Mouse (Mus musculus): ENCODE measurements around the gene Pald1. TPM values are rescaled to one million over a fixed set of nuclear protein-coding genes. Genes with fewer than 3 reads are reported as not detected.
A peak's percentile ranks its signal among the peaks of the same experiment; 100 is the strongest.

The Pald1 gene
- polyA plus RNA-seq, 1 experiment from 2014 or later: 47.5 TPM

- Histone ChIP-seq H3K4me2 (no peak overlapping the region), H3K36me3 (ENCODE audit: insufficient read depth) (peaks cover 8% of the 10 kb centered on the region; the same call in 1 of the 2 replicates), H3K4me1 (ENCODE audit: insufficient read depth) (peaks cover 24% of the 10 kb centered on the region), H3K4me3 (ENCODE audit: low read depth, low read length) (no peak overlapping the region), H3K9me3 (ENCODE audit: low read depth, low read length) (no peaks in the 10 kb centered on the region), H3K9ac (no peak overlapping the region), H3K27me3 (ENCODE audit: insufficient read depth, low read length) (no peaks in the 10 kb centered on the region), H3K27ac (ENCODE audit: low read depth) (peak overlapping the region; percentile 42; the same call in 1 of the 2 replicates)
- TF ChIP-seq CTCF (IDR thresholded peaks at IDR 0.05; ENCODE audit: low read depth): no peak; the same call in 1 of the 2 replicates
- peak; percentile 48 for DNase-seq
- 56% methylated on average over 4 of the region's 4 CpGs for WGBS
- no peak for ATAC-seq (ENCODE audit: insufficient read depth)
These were observed 10.8 kb downstream of the Pald1 start for GRCm38 (mm10) chr10:61372585-61372923.

GRCm38 (mm10) chr10:61371884-61372584, 11.3 kb downstream of the Pald1 start:
- Histone ChIP-seq H3K27me3 (ENCODE audit: insufficient read depth, low read length) (no peaks in the 10 kb centered on the region), H3K4me1 (ENCODE audit: insufficient read depth) (peaks cover 24% of the 10 kb centered on the region), H3K4me2 (no peak overlapping the region), H3K9ac (no peak overlapping the region), H3K4me3 (ENCODE audit: low read depth, low read length) (no peak overlapping the region), H3K36me3 (ENCODE audit: insufficient read depth) (peaks cover 5% of the 10 kb centered on the region; the same call in 1 of the 2 replicates), H3K27ac (ENCODE audit: low read depth) (no peak overlapping the region), H3K9me3 (ENCODE audit: low read depth, low read length) (no peaks in the 10 kb centered on the region)
- ATAC-seq (ENCODE audit: insufficient read depth) (no peak), DNase-seq (no peak)
- TF ChIP-seq CTCF (IDR thresholded peaks at IDR 0.05; ENCODE audit: low read depth): no peak
- 80% methylated on average over 9 of the region's 9 CpGs for WGBS

- TF ChIP-seq CTCF (IDR thresholded peaks at IDR 0.05; ENCODE audit: low read depth): no peak
- Histone ChIP-seq H3K4me3 (ENCODE audit: low read depth, low read length) (no peak overlapping the region), H3K9me3 (ENCODE audit: low read depth, low read length) (no peaks in the 10 kb centered on the region), H3K4me1 (ENCODE audit: insufficient read depth) (peaks cover 23% of the 10 kb centered on the region), H3K9ac (no peak overlapping the region), H3K36me3 (ENCODE audit: insufficient read depth) (peaks cover 5% of the 10 kb centered on the region; the same call in 1 of the 2 replicates), H3K4me2 (no peak overlapping the region), H3K27ac (ENCODE audit: low read depth) (peak overlapping the region; percentile 73), H3K27me3 (ENCODE audit: insufficient read depth, low read length) (no peaks in the 10 kb centered on the region)
- ATAC-seq (ENCODE audit: insufficient read depth) (peak; percentile 20; the same call in 1 of the 2 replicates), DNase-seq (peak; percentile 56)
- WGBS: 52% methylated on average over 18 of the region's 18 CpGs
These were observed 12.9 kb downstream of the Pald1 start for GRCm38 (mm10) chr10:61370273-61370979.

- no peaks in the 10 kb centered on the region for H3K27me3 ChIP-seq (ENCODE audit: insufficient read depth, low read length)
- H3K4me2 ChIP-seq: no peak overlapping the region
- no peak for ATAC-seq (ENCODE audit: insufficient read depth)
- peak overlapping the region; percentile 65; the same call in 1 of the 2 replicates for H3K27ac ChIP-seq (ENCODE audit: low read depth)
- peaks cover 6% of the 10 kb centered on the region; the same call in 1 of the 2 replicates for H3K36me3 ChIP-seq (ENCODE audit: insufficient read depth)
- no peak overlapping the region for H3K4me3 ChIP-seq (ENCODE audit: low read depth, low read length)
- H3K9ac ChIP-seq: no peak overlapping the region
- H3K4me1 ChIP-seq (ENCODE audit: insufficient read depth): peaks cover 16% of the 10 kb centered on the region; the same call in 1 of the 2 replicates
- H3K9me3 ChIP-seq (ENCODE audit: low read depth, low read length): no peaks in the 10 kb centered on the region
- 51% methylated on average over 5 of the region's 5 CpGs for WGBS
- peak; percentile 34 for DNase-seq
- no peak for TF ChIP-seq CTCF (IDR thresholded peaks at IDR 0.05; ENCODE audit: low read depth)
These were observed 13.6 kb downstream of the Pald1 start for GRCm38 (mm10) chr10:61369755-61370154.

- no peak overlapping the region for H3K4me3 ChIP-seq (ENCODE audit: low read depth, low read length)
- no peaks in the 10 kb centered on the region; the same call in 1 of the 2 replicates for H3K4me1 ChIP-seq (ENCODE audit: insufficient read depth)
- ATAC-seq (ENCODE audit: insufficient read depth): peak; percentile 63
- 50% methylated on average over 1 of the region's 1 CpGs for WGBS
- no peak for TF ChIP-seq CTCF (IDR thresholded peaks at IDR 0.05; ENCODE audit: low read depth)
- no peaks in the 10 kb centered on the region for H3K27me3 ChIP-seq (ENCODE audit: insufficient read depth, low read length)
- no peak overlapping the region for H3K27ac ChIP-seq (ENCODE audit: low read depth)
- peaks cover 6% of the 10 kb centered on the region; the same call in 1 of the 2 replicates for H3K36me3 ChIP-seq (ENCODE audit: insufficient read depth)
- peak; percentile 80 for DNase-seq
- no peak overlapping the region for H3K4me2 ChIP-seq
- H3K9me3 ChIP-seq (ENCODE audit: low read depth, low read length): no peaks in the 10 kb centered on the region
- H3K9ac ChIP-seq: no peak overlapping the region
These were observed 17.4 kb downstream of the Pald1 start for GRCm38 (mm10) chr10:61365902-61366301.

- WGBS: 91% methylated on average over 6 of the region's 6 CpGs
- ATAC-seq (ENCODE audit: insufficient read depth): no peak
These were observed 18.9 kb downstream of the Pald1 start for GRCm38 (mm10) chr10:61364431-61364830.

GRCm38 (mm10) chr10:61362992-61363391, 20.3 kb downstream of the Pald1 start:
- Histone ChIP-seq H3K4me2 (no peak overlapping the region), H3K27me3 (ENCODE audit: insufficient read depth, low read length) (no peaks in the 10 kb centered on the region), H3K4me1 (ENCODE audit: insufficient read depth) (no peaks in the 10 kb centered on the region), H3K27ac (ENCODE audit: low read depth) (no peak overlapping the region; the same call in 1 of the 2 replicates), H3K36me3 (ENCODE audit: insufficient read depth) (peaks cover 9% of the 10 kb centered on the region; the same call in 1 of the 2 replicates), H3K9me3 (ENCODE audit: low read depth, low read length) (no peaks in the 10 kb centered on the region), H3K4me3 (ENCODE audit: low read depth, low read length) (no peak overlapping the region), H3K9ac (no peak overlapping the region)
- 78% methylated on average over 8 of the region's 8 CpGs for WGBS
- DNase-seq (no peak), ATAC-seq (ENCODE audit: insufficient read depth) (no peak)
- TF ChIP-seq CTCF (IDR thresholded peaks at IDR 0.05; ENCODE audit: low read depth): no peak

More at GRCm38 (mm10) chr10:61364431-61364830, 18.9 kb downstream of the Pald1 start:
- no peak for DNase-seq
- Histone ChIP-seq H3K9me3 (ENCODE audit: low read depth, low read length) (no peaks in the 10 kb centered on the region), H3K36me3 (ENCODE audit: insufficient read depth) (peaks cover 9% of the 10 kb centered on the region; the same call in 1 of the 2 replicates), H3K27ac (ENCODE audit: low read depth) (no peak overlapping the region), H3K4me1 (ENCODE audit: insufficient read depth) (no peaks in the 10 kb centered on the region), H3K4me2 (no peak overlapping the region), H3K9ac (no peak overlapping the region), H3K4me3 (ENCODE audit: low read depth, low read length) (no peak overlapping the region), H3K27me3 (ENCODE audit: insufficient read depth, low read length) (no peaks in the 10 kb centered on the region)
- no peak for TF ChIP-seq CTCF (IDR thresholded peaks at IDR 0.05; ENCODE audit: low read depth)

All from lung, embryonic 14.5 days (tissue).